Mouse (Mus musculus): ENCODE data around the gene Tbca.

DNA sequence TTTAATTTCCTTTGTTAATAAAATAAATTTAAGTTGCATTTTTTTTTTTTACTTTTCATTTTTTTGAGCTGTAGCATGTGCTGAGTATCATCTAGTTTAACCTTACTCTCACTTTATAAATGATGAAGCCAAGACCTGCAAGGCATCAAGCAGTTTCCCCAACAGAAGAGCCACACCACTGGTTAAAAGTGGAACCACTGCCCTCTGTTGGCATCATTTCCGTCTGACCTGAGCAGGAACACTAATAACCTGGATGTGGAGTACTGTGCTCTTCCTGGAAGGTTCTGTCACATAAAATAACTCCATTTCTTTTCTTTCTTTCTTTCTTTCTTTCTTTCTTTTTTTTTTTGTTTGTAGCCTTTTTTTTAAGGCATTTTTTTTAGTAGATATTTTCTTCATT is 21.0 kb downstream of the Tbca start:
- TF ChIP-seq CTCF (IDR thresholded peaks at IDR 0.05; ENCODE audit: low read depth, low read length) = no peak
- TF ChIP-seq TAL1 (conservative IDR thresholded peaks at IDR 0.05; ENCODE audit: low read depth, low read length) = no peak
- no peak for TF ChIP-seq GATA1 (IDR thresholded peaks at IDR 0.05; ENCODE audit: borderline replicate concordance, low read length)
- no peak for TF ChIP-seq GATA2 (IDR thresholded peaks at IDR 0.05; ENCODE audit: borderline replicate concordance, low read depth, low read length)

Data from G1E (cell line).